Mouse (Mus musculus) forebrain, embryonic 14.5 days (tissue): Measurements from ENCODE around the gene Syngr1. TPM values are rescaled to one million over a fixed set of nuclear protein-coding genes. Genes with fewer than 3 reads are reported as not detected.

ENCODE experiments used
- ATAC-seq: fragments of 200-750 bp; cut with Nextera tagmentation; 2 replicates; pipeline ENCODE4 v1.8.0; 2017; ENCODE audit warnings: mild to moderate bottlenecking, moderate library complexity
- DNase-seq: peaks from one replicate; pipeline ENCODE4 v3.0.0-alpha.2; 2015; ENCODE audit warnings: low spot score
- H3K27ac ChIP-seq: fragments of 300-500 bp; sonication (generic); 2 replicates; pipeline ENCODE4 v1.5.1; 2014; ENCODE audit warnings: low read depth, mild to moderate bottlenecking, control low read depth, low read length, moderate library complexity
- H3K27me3 ChIP-seq: fragments of 300-500 bp; sonication (generic); replicated peaks from 2 replicates; pipeline ENCODE4 v1.6.1; 2014; ENCODE audit warnings: low read length, control low read depth, mixed read lengths; ENCODE audit not compliant: control insufficient read depth, insufficient read depth
- H3K36me3 ChIP-seq: fragments of 300-500 bp; sonication (generic); 2 replicates; pipeline ENCODE4 v1.6.1; 2014; ENCODE audit warnings: low read length, control low read depth; ENCODE audit not compliant: control insufficient read depth, insufficient read depth
- H3K4me1 ChIP-seq: fragments of 300-500 bp; sonication (generic); 2 replicates; pipeline ENCODE4 v1.6.1; 2014; ENCODE audit warnings: antibody characterized with exemption, low read length, control low read depth; ENCODE audit not compliant: control insufficient read depth, insufficient read depth
- H3K4me2 ChIP-seq: fragments of 300-500 bp; sonication (generic); 2 replicates; pipeline ENCODE4 v1.6.1; 2014; ENCODE audit warnings: mild to moderate bottlenecking, control low read depth, low read length
- H3K4me3 ChIP-seq: fragments of 300-500 bp; sonication (generic); 2 replicates; pipeline ENCODE4 v1.5.1; 2014; ENCODE audit warnings: low read depth, low read length, control low read depth
- H3K9ac ChIP-seq: fragments of 300-500 bp; sonication (generic); 2 replicates; pipeline ENCODE4 v1.6.1; 2014; ENCODE audit warnings: mild to moderate bottlenecking, low read length, control low read depth, moderate library complexity
- H3K9me3 ChIP-seq: fragments of 300-500 bp; sonication (generic); replicated peaks from 2 replicates; pipeline ENCODE4 v1.6.1; 2016; ENCODE audit warnings: low read length, control low read depth, mixed read lengths; ENCODE audit not compliant: control insufficient read depth
- WGBS: fragments of 180-500 bp; shearing (Covaris S2); extraction: QIAGEN DNeasy Blood & Tissue Kit; methylation state at CpG from one replicate; pipeline ENCODE4 v1.1.7; 2014; 5-methylcytosine and 5-hydroxymethylcytosine counted together
- polyA plus RNA-seq: library from polyadenylated mRNA; unstranded; fragments of >200 nt; fragmentation: Nextera tagmentation; extraction: Ambion mirVana; gene quantifications from 2 replicates; pipeline ENCODE4 v1.2.1, GENCODE M21; 2014

Gene Syngr1
- polyA plus RNA-seq, 1 experiment from 2014 or later = 28.8 TPM

GRCm38 (mm10) chr15:80140302-80140701 is 49.2 kb downstream of the Syngr1 start:
- Histone ChIP-seq H3K4me1 (no peaks in the 10 kb centered on the region), H3K4me2 (no peak overlapping the region), H3K9ac (no peak overlapping the region), H3K36me3 (peaks cover 32% of the 10 kb centered on the region), H3K27me3 (no peaks in the 10 kb centered on the region), H3K9me3 (0 out of 2 replicates have a peak, but pooled peaks cover 3% of the 10 kb centered on the region), H3K4me3 (no peak overlapping the region), H3K27ac (no peak overlapping the region)
- ATAC-seq (no peak), DNase-seq (no peak)
- 95% methylated on average over 2 of the region's 2 CpGs for WGBS

GRCm38 (mm10) chr15:80140878-80141277 is 49.7 kb downstream of the Syngr1 start:
- 97% methylated on average over 3 of the region's 3 CpGs for WGBS
- H3K27me3 ChIP-seq = no peaks in the 10 kb centered on the region
- no peaks in the 10 kb centered on the region for H3K4me1 ChIP-seq
- no peak for DNase-seq
- peaks cover 32% of the 10 kb centered on the region for H3K36me3 ChIP-seq
- H3K27ac ChIP-seq = no peak overlapping the region
- 0 out of 2 replicates have a peak, but pooled peaks cover 3% of the 10 kb centered on the region for H3K9me3 ChIP-seq
- H3K4me3 ChIP-seq = no peak overlapping the region
- ATAC-seq = no peak
- H3K9ac ChIP-seq = no peak overlapping the region
- H3K4me2 ChIP-seq = no peak overlapping the region

- Histone ChIP-seq H3K9ac (no peak overlapping the region), H3K4me1 (no peaks in the 10 kb centered on the region), H3K9me3 (0 out of 2 replicates have a peak, but pooled peaks cover 3% of the 10 kb centered on the region), H3K27me3 (no peaks in the 10 kb centered on the region), H3K4me2 (no peak overlapping the region), H3K27ac (no peak overlapping the region), H3K4me3 (no peak overlapping the region), H3K36me3 (peaks cover 28% of the 10 kb centered on the region)
- ATAC-seq = no peak
- DNase-seq = no peak
- WGBS = 91% methylated on average over 3 of the region's 3 CpGs
These were observed 51.0 kb downstream of the Syngr1 start for GRCm38 (mm10) chr15:80142130-80142529.

GRCm38 (mm10) chr15:80143760-80144159 is 52.6 kb downstream of the Syngr1 start:
- no peak overlapping the region for H3K27ac ChIP-seq
- no peaks in the 10 kb centered on the region for H3K4me1 ChIP-seq
- H3K27me3 ChIP-seq = no peaks in the 10 kb centered on the region
- H3K36me3 ChIP-seq = peaks cover 36% of the 10 kb centered on the region
- 89% methylated on average over 6 of the region's 6 CpGs for WGBS
- H3K9ac ChIP-seq = no peak overlapping the region
- DNase-seq (no peak), ATAC-seq (no peak)
- no peak overlapping the region for H3K4me2 ChIP-seq
- H3K9me3 ChIP-seq = 0 out of 2 replicates have a peak, but pooled peaks cover 3% of the 10 kb centered on the region
- H3K4me3 ChIP-seq = no peak overlapping the region

GRCm38 (mm10) chr15:80145397-80145796 is 54.3 kb downstream of the Syngr1 start:
- no peak overlapping the region for H3K9ac ChIP-seq
- H3K4me2 ChIP-seq = no peak overlapping the region
- WGBS = 97% methylated on average over 5 of the region's 5 CpGs
- H3K27ac ChIP-seq = no peak overlapping the region
- H3K36me3 ChIP-seq = peaks cover 51% of the 10 kb centered on the region
- DNase-seq (no peak), ATAC-seq (no peak)
- no peaks in the 10 kb centered on the region for H3K27me3 ChIP-seq
- 0 out of 2 replicates have a peak, but pooled peaks cover 3% of the 10 kb centered on the region for H3K9me3 ChIP-seq
- no peak overlapping the region for H3K4me3 ChIP-seq
- no peaks in the 10 kb centered on the region for H3K4me1 ChIP-seq

GRCm38 (mm10) chr15:80146153-80146552 is 55.0 kb downstream of the Syngr1 start:
- ATAC-seq (no peak), DNase-seq (no peak)
- peaks cover 52% of the 10 kb centered on the region for H3K36me3 ChIP-seq
- no peak overlapping the region for H3K9ac ChIP-seq
- no peak overlapping the region for H3K4me3 ChIP-seq
- no peaks in the 10 kb centered on the region for H3K27me3 ChIP-seq
- H3K4me1 ChIP-seq = no peaks in the 10 kb centered on the region
- H3K9me3 ChIP-seq = 0 out of 2 replicates have a peak, but pooled peaks cover 3% of the 10 kb centered on the region
- no peak overlapping the region for H3K27ac ChIP-seq
- no peak overlapping the region for H3K4me2 ChIP-seq
- WGBS = 76% methylated on average over 6 of the region's 6 CpGs

- H3K27me3 ChIP-seq = no peaks in the 10 kb centered on the region
- no peak overlapping the region for H3K4me2 ChIP-seq
- no peaks in the 10 kb centered on the region for H3K4me1 ChIP-seq
- H3K9me3 ChIP-seq = 0 out of 2 replicates have a peak, but pooled peaks cover 1% of the 10 kb centered on the region
- no peak overlapping the region for H3K9ac ChIP-seq
- H3K4me3 ChIP-seq = no peak overlapping the region
- 89% methylated on average over 14 of the region's 14 CpGs for WGBS
- H3K27ac ChIP-seq = no peak overlapping the region
- no peak for DNase-seq
- peaks cover 53% of the 10 kb centered on the region for H3K36me3 ChIP-seq
- ATAC-seq = no peak
These were observed 56.0 kb downstream of the Syngr1 start for GRCm38 (mm10) chr15:80147090-80147489.

- H3K4me2 ChIP-seq = no peak overlapping the region
- no peak overlapping the region for H3K27ac ChIP-seq
- no peaks in the 10 kb centered on the region for H3K27me3 ChIP-seq
These were observed 56.4 kb downstream of the Syngr1 start for GRCm38 (mm10) chr15:80147511-80147910.

GRCm38 (mm10) chr15:80148565-80148964 is 57.4 kb downstream of the Syngr1 start:
- H3K27me3 ChIP-seq = no peaks in the 10 kb centered on the region
- no peak overlapping the region for H3K4me2 ChIP-seq
- H3K4me1 ChIP-seq = no peaks in the 10 kb centered on the region
- ATAC-seq (no peak), DNase-seq (no peak)
- H3K9ac ChIP-seq = no peak overlapping the region
- no peaks in the 10 kb centered on the region for H3K9me3 ChIP-seq
- H3K36me3 ChIP-seq = peaks cover 62% of the 10 kb centered on the region
- no peak overlapping the region for H3K27ac ChIP-seq
- WGBS = 79% methylated on average over 8 of the region's 8 CpGs
- no peak overlapping the region for H3K4me3 ChIP-seq

More at GRCm38 (mm10) chr15:80147511-80147910, 56.4 kb downstream of the Syngr1 start:
- H3K4me3 ChIP-seq = no peak overlapping the region
- H3K9me3 ChIP-seq = no peaks in the 10 kb centered on the region
- ATAC-seq = no peak
- 86% methylated on average over 5 of the region's 5 CpGs for WGBS
- DNase-seq = no peak
- no peak overlapping the region for H3K9ac ChIP-seq
- no peaks in the 10 kb centered on the region for H3K4me1 ChIP-seq
- peaks cover 56% of the 10 kb centered on the region for H3K36me3 ChIP-seq
